Mouse (Mus musculus) CH12.LX (cell line): ENCODE results near the gene Mrps14.

Source experiments
- CTCF ChIP-seq, 2 experiments: IDR thresholded peaks in 1 of 2; conservative IDR thresholded peaks in 1 of 2; 2 replicates each; pipeline ENCODE4 v1.5.1; 2011 to 2012; ENCODE audit warnings: low read depth in 2 of 2, low read length in 2 of 2, improper control_type of control experiment in 1 of 2, inconsistent platforms in 1 of 2, mild to moderate bottlenecking in 1 of 2, moderate library complexity in 1 of 2
- MAFK ChIP-seq: IDR thresholded peaks from 2 replicates; pipeline ENCODE4 v1.6.1; 2011; ENCODE audit warnings: low read length, improper control_type of control experiment; ENCODE audit not compliant: insufficient replicate concordance
- SMC3 ChIP-seq: IDR thresholded peaks from 2 replicates; pipeline ENCODE4 v1.6.1; 2011; ENCODE audit warnings: low read depth, low read length, improper control_type of control experiment
- TBP ChIP-seq: conservative IDR thresholded peaks from 2 replicates; pipeline ENCODE4 v1.6.1; 2011; ENCODE audit warnings: low read depth, low read length, improper control_type of control experiment
- UBTF ChIP-seq: IDR thresholded peaks from 2 replicates; pipeline ENCODE4 v1.6.1; 2012; ENCODE audit warnings: low read depth, mild to moderate bottlenecking, inconsistent platforms, low read length, improper control_type of control experiment, moderate library complexity
- ZKSCAN1 ChIP-seq: IDR thresholded peaks from 2 replicates; pipeline ENCODE4 v1.6.1; 2012; ENCODE audit warnings: low read depth, inconsistent platforms, low read length, improper control_type of control experiment, borderline replicate concordance
- ZNF384 ChIP-seq: IDR thresholded peaks from 2 replicates; pipeline ENCODE4 v1.6.1; 2012; ENCODE audit warnings: low read depth, low read length, improper control_type of control experiment, inconsistent platforms

DNA sequence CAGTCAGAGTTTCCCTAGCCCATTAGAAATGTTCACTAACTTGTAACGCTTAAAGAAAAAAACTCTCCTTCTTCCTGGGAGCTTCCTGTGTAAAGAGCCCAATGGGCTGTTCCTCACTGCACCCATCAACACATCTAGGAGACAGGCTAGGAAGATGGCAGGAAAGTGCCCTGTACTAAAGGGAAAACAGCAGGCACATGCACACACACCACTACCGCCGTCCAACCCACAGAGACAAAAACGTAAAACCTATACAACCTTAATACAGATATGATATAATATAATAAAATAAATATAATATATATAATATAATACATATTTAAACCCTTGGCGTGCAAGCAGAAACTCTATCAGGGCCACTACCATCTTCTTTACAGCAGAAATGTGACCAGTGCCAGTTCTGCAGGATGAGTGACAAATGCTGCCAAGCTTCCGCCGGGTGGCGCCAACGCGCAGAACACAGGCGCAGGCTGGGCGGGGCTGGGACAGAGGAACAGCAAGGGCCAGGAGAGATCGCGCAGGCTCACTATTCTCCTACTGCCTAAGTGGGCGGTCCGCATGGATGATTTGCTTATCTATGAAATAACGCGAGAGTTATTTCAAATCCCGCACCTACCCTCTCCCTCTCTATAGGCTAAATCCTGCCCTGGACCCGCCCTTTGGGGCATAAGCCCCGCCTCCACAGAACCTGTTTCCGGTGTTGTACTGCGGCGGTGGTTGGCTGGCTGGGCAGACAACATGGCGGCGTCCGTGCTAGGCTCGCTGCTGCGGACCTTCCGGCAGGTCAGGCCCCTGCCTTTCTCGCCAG is at the start of gene Mrps14:
- TF ChIP-seq MAFK (no peak), ZKSCAN1 (no peak), TBP (peak; percentile 76; the same call in 1 of the 2 replicates), SMC3 (peak; percentile 75), CTCF (conservative IDR thresholded peaks at IDR 0.05 in 1 of 2, IDR thresholded peaks at IDR 0.05 in 1 of 2; ENCODE audit: low read depth in 2 of 2, low read length in 2 of 2) (peak in 1 of 2 experiments; percentile 89; a peak in 2 of 4 replicates), UBTF (no peak), ZNF384 (no peak)
